Mouse (Mus musculus): Measurements from ENCODE around the gene Tenm3.

DNA sequence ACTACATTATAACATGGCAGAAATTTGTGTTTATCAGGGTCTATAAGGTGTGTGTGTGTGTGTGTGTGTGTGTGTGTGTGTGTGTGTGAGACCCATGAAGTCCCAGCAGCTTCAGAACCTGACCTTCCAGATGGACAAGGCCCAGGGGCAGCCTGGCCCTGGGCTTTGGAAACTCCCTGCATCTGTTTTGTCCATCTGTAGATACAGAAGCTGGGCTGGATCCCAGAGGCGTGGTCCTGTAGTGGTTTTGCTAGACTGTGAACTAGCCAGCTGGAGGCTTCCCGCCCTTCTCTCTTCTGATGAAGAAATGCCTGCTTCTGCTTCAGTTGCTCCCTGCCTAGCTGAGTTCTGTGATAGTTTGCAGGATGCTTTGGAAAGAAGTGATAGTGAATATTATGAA, 599.9 kb downstream of the Tenm3 start:
- TF ChIP-seq CHD2 (IDR thresholded peaks at IDR 0.05; ENCODE audit: low read length), result no peak
- TF ChIP-seq MAX (IDR thresholded peaks at IDR 0.05; ENCODE audit: low read length), result no peak
- TF ChIP-seq POLR2A (IDR thresholded peaks at IDR 0.05; ENCODE audit: low read depth, low read length), result no peak
- no peak for TF ChIP-seq MAFK (IDR thresholded peaks at IDR 0.05; ENCODE audit: insufficient replicate concordance, low read length)
- TF ChIP-seq USF1 (IDR thresholded peaks at IDR 0.05; ENCODE audit: low read depth, low read length), result no peak

Data from CH12.LX (cell line).